Mouse (Mus musculus) erythroblast, embryonic 14.5 days (primary cell): ENCODE measurements around the gene Zcwpw1.

Experiments
- GATA1 ChIP-seq: IDR thresholded peaks from 2 replicates; pipeline ENCODE4 v1.6.1; 2012; ENCODE audit warnings: low read length, inconsistent platforms, mixed read lengths
- TAL1 ChIP-seq: IDR thresholded peaks from 3 replicates; pipeline ENCODE4 v1.6.1; 2012; ENCODE audit warnings: low read length, inconsistent platforms, mixed read lengths

GRCm38 (mm10) chr5:137836611-137837010 is 49.0 kb downstream of the Zcwpw1 start:
- TF ChIP-seq TAL1 = no peak
- no peak for TF ChIP-seq GATA1
